Mouse (Mus musculus): ENCODE measurements around the gene Slc24a1.
"Not testable (repeated sequence)": the region's sequence is repeated elsewhere in the genome, so short reads cannot be mapped to it uniquely, and the experiment has no call there.

The Slc24a1 gene

GRCm38 (mm10) chr9:64951161-64951657, at the start of gene Slc24a1:
TSS of gene Slc24a1 (minus strand) at chr9:64951607.
- DNase-seq (ENCODE audit: extremely low spot score, low spot score): no peak

GRCm38 (mm10) chr9:64995464-64995863, 44.1 kb upstream of the Slc24a1 start:
- not testable (repeated sequence) for DNase-seq (ENCODE audit: extremely low spot score, low spot score)

DNA sequence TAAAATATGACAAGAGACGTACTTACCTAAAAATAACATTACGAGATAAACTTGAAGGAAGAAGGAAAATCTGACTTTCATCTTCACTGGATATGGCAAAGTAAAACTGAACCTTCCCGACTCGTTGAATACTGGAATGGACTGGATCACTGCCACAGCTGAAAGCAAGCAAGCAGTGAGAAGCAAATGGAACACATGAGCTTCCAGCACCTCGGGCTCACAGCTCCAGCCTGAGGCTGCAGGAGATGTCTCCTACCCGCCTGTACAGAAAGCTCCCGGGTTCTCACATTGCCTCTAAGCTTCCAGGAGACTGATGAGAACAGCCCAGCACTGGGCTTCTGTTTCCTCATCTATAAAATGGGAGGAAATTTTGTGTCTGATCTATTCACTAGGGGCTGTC, 38.9 kb upstream of the Slc24a1 start:
- no peak for DNase-seq (ENCODE audit: extremely low spot score, low spot score)

DNA sequence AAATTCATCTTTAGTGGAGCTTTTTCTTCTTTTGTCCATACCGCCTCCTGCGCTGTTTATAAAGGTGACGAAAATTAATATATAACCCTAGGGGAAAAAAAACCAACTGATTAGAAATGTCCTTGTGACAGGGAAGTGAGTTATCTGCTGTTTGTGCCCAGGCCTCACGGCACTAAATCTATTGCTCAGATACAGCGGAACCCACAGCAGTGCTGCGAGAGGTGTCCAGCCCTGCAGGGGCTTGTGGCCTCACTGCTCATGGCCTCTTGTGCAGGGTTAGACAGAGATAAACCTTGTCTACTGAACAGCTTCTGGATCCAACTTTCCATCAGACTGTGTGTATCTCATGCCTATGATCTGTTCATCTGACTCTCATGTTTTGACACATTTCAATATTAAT, 37.0 kb upstream of the Slc24a1 start:
- DNase-seq (ENCODE audit: extremely low spot score, low spot score): no peak

- DNase-seq (ENCODE audit: extremely low spot score, low spot score): no peak
Measured at GRCm38 (mm10) chr9:64987651-64988050, 36.2 kb upstream of the Slc24a1 start.

GRCm38 (mm10) chr9:64985807-64986206, 34.4 kb upstream of the Slc24a1 start:
- DNase-seq (ENCODE audit: extremely low spot score, low spot score): no peak

DNA sequence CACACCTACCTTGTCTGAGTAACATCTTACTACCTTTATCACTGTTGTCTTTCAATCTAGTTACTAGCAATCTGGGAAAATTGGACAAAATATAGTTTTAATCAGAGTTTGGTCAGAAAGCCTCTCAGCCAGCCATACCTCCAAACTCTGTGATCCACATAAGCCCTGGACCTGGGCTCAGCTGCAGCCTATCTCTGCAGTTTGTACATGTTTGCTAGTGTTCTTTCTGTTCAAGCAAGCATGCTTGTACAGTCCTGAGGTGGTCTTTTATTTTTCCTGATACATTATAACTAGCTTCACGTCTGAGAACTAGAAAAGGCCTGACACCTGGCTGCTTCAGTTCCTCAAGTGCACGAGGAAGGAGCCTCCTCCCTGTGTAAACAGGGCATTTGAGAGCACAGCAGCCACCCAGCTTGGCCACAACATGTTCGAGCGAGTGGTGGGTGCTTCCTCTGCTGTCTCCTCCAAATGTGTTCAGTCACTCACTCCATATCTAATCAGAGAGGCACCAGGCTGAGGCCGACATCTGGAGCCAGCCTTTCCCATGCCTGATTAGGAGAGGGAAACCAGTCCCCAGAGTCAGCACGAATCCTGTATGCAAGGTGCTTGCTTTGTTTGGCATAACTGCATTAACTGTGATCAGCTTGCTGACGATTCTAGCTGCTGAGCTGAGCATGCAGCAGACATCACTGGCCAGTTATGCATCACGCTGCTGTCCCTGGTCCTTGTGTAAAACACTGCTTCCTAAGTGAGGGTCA, 33.8 kb upstream of the Slc24a1 start:
- no peak for DNase-seq (ENCODE audit: extremely low spot score, low spot score)

GRCm38 (mm10) chr9:64981904-64982303, 30.5 kb upstream of the Slc24a1 start:
- no peak for DNase-seq (ENCODE audit: extremely low spot score, low spot score)

DNA sequence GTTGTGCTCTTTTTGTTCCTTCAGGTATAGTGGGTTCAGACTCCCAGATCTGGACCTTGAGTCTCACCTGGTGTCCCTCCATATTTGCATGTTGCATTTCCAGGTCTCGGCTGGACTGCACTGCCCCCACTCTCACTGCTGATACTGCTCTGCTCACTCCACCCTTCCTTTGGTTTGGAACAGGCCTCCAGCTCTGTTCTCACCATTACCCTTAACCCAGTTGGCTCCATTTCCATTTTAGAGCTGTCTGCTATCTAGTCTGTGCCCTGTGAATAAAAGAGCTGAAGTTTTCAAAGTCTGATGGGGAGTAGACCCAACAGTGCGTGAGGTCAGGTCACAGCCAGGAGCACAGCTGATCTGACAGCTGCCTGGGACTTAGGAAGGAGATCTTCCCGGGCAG, 29.1 kb upstream of the Slc24a1 start:
- no peak for DNase-seq (ENCODE audit: extremely low spot score, low spot score)

GRCm38 (mm10) chr9:64960978-64961320, 9.5 kb upstream of the Slc24a1 start:
- DNase-seq (ENCODE audit: extremely low spot score, low spot score): no peak

DNA sequence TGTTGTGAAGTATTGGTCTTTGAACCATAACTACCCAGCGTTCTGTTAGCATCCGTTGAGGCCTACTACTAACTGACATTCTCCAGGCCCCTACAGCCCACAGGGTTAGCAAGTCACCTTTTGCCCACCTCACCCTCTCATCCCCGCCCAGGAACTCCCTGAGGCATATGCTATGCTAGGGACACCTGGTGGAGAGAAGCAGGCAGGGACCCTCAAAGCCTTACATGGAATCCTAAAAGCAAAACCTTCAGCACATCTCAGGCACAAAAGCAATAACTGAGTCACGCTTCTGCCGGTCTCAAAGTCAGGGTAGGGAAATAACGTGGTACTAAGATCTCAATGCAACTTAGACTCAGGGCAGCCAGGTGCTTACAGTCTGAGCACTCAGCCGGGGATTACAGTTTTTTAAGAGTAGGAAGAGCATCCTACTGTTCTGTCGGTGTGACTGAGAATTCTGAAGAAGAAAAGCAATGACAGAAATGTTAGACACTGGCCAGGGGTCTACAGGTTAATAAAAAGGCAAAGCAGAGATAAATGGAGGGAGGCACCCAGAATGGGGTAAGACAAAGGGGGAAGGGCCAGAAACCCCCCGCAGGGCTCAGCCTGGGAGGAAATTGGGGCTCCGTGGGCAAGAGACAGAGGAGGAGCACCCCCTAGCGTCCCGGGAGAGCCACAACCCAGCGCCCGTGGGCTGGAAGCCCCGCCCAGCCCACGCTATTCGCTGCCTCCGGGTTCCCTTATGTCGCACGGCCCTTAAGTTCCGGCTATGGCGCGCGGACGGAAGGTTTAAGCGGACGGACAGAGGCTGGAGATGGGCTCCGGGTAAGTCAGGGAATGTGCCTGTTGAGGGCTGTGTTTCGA, 8.9 kb upstream of the Slc24a1 start, which contains the start of gene Ints14:
Gene Ints14, plus strand, starts transcription at position 789 of the 861 bp plus-strand sequence.
- DNase-seq (ENCODE audit: extremely low spot score, low spot score): peak; percentile 99

DNA sequence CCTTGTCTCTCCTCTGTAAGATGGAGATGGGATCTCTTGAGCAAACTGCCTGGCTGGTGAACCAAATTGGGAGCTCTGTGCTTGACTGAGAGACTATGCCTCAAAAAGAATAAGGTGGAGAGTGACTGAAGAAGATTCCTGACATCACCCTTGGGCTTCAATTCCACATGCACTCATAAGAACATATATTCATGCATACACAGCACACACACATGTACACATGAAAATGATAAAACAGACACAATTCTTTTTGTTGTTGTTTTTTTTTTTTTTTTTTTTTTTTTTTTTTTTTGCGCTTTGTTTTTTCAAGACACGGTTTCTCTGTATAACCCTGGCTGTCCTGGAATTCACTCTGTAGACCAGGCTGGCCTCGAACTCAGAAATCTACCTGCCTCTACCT, 5.9 kb upstream of the Slc24a1 start:
- DNase-seq (ENCODE audit: extremely low spot score, low spot score): no peak

- no peak for DNase-seq (ENCODE audit: extremely low spot score, low spot score)
Measured at GRCm38 (mm10) chr9:64956337-64956736, 4.9 kb upstream of the Slc24a1 start.

DNA sequence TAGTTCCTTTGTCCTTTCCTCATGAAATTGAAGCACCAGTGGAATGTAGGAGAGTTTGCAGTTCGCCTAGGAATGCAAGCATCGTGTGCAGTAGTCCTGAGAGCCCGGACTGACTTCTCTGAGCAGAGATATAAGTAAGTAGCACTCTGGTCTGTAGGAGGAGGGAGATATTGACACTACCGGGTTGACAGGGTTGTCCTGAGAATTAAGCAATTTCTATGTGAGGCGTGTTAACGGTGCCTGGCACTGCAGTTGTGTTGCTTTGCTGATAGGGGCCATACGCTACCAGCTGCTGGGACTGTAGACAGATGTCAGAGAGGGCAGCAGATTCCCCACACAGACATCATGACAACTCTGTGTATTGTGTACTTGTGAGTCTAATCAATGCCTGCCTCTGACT, 1.8 kb upstream of the Slc24a1 start:
- no peak for DNase-seq (ENCODE audit: extremely low spot score, low spot score)

DNA sequence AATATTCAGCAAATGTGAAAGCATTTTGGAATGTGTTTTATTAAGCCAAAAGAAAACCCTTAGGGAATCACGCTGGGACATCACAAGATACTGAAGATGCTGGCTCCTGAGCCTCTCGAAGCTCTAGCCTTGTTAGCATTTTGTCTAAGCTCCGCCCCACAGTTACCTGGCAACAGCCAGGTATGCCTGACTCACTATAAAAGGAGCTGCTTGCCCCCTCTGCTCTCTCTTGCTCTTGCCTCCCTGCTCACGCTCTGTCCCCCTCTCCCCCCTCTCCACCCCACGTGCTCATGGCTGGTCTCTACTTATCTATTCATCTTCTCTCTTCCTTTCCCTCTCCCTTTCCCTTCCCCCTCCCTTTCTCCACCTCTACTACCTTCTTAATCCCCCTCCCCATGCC, 648 bp upstream of the Slc24a1 start:
- no peak for DNase-seq (ENCODE audit: extremely low spot score, low spot score)

- no peak for DNase-seq (ENCODE audit: extremely low spot score, low spot score)
Measured at GRCm38 (mm10) chr9:64947483-64948095, 3.8 kb downstream of the Slc24a1 start.

- DNase-seq (ENCODE audit: extremely low spot score, low spot score): no peak
Measured at GRCm38 (mm10) chr9:64943997-64944396, 7.4 kb downstream of the Slc24a1 start.

DNA sequence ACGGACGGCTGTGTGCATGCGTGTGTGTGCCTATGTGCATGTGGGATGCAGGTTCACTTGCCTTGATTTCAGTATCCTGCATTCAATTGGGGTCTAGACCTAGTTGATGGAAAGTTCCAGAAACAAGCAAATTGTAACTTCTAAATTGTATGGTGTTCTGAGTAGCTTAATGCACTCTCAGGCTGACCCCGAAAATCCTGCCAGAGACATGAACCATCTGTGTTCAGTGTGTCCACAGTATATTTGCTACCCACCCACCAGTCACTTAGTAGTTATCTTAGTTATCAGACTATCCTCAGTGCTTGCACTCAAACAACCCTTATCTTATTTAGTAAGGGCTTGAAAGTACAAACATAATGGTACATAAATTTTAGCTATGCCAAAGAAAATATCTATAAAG, 9.8 kb downstream of the Slc24a1 start:
- no peak for DNase-seq (ENCODE audit: extremely low spot score, low spot score)

DNA sequence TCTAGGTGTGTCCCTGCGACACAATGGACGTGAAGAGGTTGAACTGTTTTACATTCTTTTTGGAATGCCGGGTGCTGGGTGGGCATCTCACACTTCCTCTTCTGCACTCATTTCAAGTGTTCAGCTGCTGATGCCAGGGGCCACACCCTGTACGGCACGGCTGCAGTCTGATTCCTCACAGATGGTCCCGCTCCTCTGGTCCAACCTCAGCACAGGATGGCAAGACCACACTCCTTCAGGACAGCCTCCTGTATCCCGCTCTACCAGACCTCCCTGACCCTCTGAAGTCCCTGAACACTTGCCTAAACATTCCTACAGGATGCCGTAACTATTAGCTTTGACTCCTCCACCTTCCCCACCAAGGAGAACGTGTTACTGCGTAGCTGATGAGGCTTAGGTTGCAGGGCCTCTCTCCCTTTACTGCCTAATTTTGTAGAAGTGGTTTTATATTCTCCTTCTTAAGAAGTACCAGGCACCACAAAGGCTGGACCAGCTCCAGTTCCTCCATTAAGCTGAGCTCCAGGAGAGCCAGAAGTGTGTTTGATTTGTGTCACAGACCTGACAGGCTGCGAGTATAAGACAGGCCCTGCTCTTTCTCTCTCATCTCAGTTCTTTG, 10.6 kb downstream of the Slc24a1 start:
- DNase-seq (ENCODE audit: extremely low spot score, low spot score): no peak

DNA sequence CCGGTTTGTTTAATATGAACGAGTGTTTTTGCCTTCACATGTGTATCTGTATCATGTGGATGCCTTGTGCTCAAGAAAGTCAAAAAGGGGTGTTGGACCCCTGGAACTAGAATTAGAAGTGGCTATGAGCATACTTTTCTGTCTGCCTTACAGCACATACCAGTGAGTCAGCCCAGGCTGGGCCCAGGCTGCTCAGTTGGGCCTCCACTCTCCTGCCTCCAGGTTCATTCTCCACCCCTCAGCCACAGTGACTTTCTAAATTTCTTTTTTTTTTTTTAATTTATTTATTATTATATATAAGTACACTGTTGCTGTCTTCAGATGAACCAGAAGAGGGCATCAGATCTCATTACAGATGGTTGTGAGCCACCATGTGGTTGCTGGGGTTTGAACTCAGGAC, 11.6 kb downstream of the Slc24a1 start:
- no peak for DNase-seq (ENCODE audit: extremely low spot score, low spot score)

DNA sequence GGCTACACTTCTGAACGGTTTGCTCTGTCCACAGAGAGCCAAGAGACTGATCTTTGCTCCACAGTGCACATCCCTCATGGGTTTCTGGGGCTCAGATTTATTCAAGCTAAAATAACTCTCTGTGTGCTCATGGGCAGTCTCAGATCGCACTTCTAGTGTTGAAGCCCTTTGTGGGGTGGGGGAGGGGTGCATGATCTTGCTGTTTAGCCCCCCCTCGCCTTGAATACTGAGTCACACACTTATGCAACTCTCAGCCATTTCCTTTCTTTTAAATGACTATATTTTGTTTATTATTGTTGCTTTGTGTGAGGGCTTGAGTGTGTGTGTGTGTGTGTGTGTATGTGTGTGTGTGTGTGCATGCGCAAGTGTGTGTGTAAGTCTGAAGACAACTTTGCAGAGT, 12.1 kb downstream of the Slc24a1 start:
- DNase-seq (ENCODE audit: extremely low spot score, low spot score): no peak

DNA sequence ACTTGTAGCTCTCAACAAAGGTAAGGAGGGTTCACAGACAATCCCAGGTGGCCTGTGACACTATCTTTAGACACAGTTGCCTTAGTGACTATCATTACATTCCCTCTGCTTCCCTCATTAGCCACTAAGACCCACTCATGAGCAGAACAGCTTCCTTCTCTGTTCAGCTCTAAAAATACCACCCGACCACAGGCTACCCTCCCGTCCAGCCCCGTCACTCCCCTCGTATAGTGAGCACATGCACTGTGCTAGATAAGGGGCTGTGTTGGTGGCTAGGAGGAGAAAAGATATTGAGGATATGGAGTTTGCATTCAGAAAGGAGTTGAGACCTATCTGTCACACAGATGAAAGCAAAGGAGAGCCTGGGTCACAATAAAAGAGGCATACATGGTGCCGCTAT, 12.9 kb downstream of the Slc24a1 start:
- no peak for DNase-seq (ENCODE audit: extremely low spot score, low spot score)

Data from neural tube, embryonic 10.5 days (tissue).